Mouse (Mus musculus) MEL (cell line): ENCODE results near the gene Wdfy3. TPM values are rescaled to one million over a fixed set of nuclear protein-coding genes. Genes with fewer than 3 reads are reported as not detected.
A peak's percentile ranks its signal among the peaks of the same experiment; 100 is the strongest.

ENCODE experiments used
- DNase-seq: peaks from one replicate; pipeline ENCODE4 v3.0.0; 2011; ENCODE audit warnings: low read depth, low spot score
- H3K27ac ChIP-seq: 2 replicates; pipeline ENCODE4 v1.5.1; 2012; ENCODE audit warnings: low read depth, mild to moderate bottlenecking, control low read depth, low read length, moderate library complexity; ENCODE audit not compliant: control insufficient read depth
- H3K27me3 ChIP-seq, 2 experiments: fragments of 150-350 bp in 1 of 2; sonication (generic) in 1 of 2; 2 replicates each; pipeline ENCODE4 v1.6.1; 2012; ENCODE audit warnings: low read length in 2 of 2, mild to moderate bottlenecking in 2 of 2, improper control_type of control experiment in 1 of 2, moderate library complexity in 1 of 2; ENCODE audit not compliant: insufficient read depth in 2 of 2, control insufficient read depth in 1 of 2
- H3K36me3 ChIP-seq, 2 experiments: 2 replicates each; pipeline ENCODE4 v1.6.1; 2012 to 2014; ENCODE audit warnings: low read length in 2 of 2, improper control_type of control experiment in 1 of 2, inconsistent platforms in 1 of 2, mild to moderate bottlenecking in 1 of 2; ENCODE audit not compliant: insufficient read depth in 2 of 2, control insufficient read depth in 1 of 2
- H3K4me1 ChIP-seq, 2 experiments: fragments of 150-350 bp in 1 of 2; sonication (generic) in 1 of 2; 2 replicates each; pipeline ENCODE4 v1.6.1; 2012; ENCODE audit warnings: low read length in 2 of 2, improper control_type of control experiment in 1 of 2, mild to moderate bottlenecking in 1 of 2; ENCODE audit not compliant: insufficient read depth in 2 of 2, control insufficient read depth in 1 of 2
- H3K4me3 ChIP-seq, 2 experiments: fragments of 150-350 bp in 1 of 2; sonication (generic) in 1 of 2; 2 replicates each; pipeline ENCODE4 v1.5.1; 2012; ENCODE audit warnings: low read depth in 2 of 2, low read length in 2 of 2, mild to moderate bottlenecking in 2 of 2, moderate library complexity in 2 of 2, control low read depth in 1 of 2, improper control_type of control experiment in 1 of 2; ENCODE audit not compliant: control insufficient read depth in 1 of 2, insufficient read depth in 1 of 2
- H3K79me2 ChIP-seq: 2 replicates; pipeline ENCODE4 v1.6.1; 2012; ENCODE audit warnings: mild to moderate bottlenecking, low read length, moderate library complexity; ENCODE audit not compliant: control insufficient read depth, poor library complexity, insufficient read depth
- H3K9ac ChIP-seq: 2 replicates; pipeline ENCODE4 v1.6.1; 2012; ENCODE audit warnings: low read depth, mild to moderate bottlenecking, control low read depth, low read length, moderate library complexity; ENCODE audit not compliant: control insufficient read depth, poor library complexity, severe bottlenecking
- H3K9me3 ChIP-seq: fragments of 150-350 bp; sonication (generic); replicated peaks from 2 replicates; pipeline ENCODE4 v1.6.1; 2012; ENCODE audit warnings: mild to moderate bottlenecking, low read length, improper control_type of control experiment, moderate library complexity; ENCODE audit not compliant: insufficient read depth
- BHLHE40 ChIP-seq: IDR thresholded peaks from 2 replicates; pipeline ENCODE4 v1.6.1; 2012; ENCODE audit warnings: low read depth, mild to moderate bottlenecking, inconsistent platforms, low read length, improper control_type of control experiment, borderline replicate concordance
- CHD1 ChIP-seq: IDR thresholded peaks from 2 replicates; pipeline ENCODE4 v1.6.1; 2012; ENCODE audit warnings: low read depth, mild to moderate bottlenecking, inconsistent platforms, low read length, improper control_type of control experiment
- GATA1 ChIP-seq: IDR thresholded peaks from 2 replicates; pipeline ENCODE4 v1.6.1; 2011; ENCODE audit warnings: low read depth, low read length, improper control_type of control experiment
- JUND ChIP-seq: IDR thresholded peaks from 2 replicates; pipeline ENCODE4 v1.6.1; 2011; ENCODE audit warnings: low read depth, mild to moderate bottlenecking, improper control_type of control experiment, low read length
- MAX ChIP-seq: IDR thresholded peaks from 2 replicates; pipeline ENCODE4 v1.6.1; 2011; ENCODE audit warnings: low read length, improper control_type of control experiment
- MAZ ChIP-seq: IDR thresholded peaks from 2 replicates; pipeline ENCODE4 v1.6.1; 2012; ENCODE audit warnings: low read depth, mild to moderate bottlenecking, inconsistent platforms, low read length, improper control_type of control experiment
- MXI1 ChIP-seq: IDR thresholded peaks from 2 replicates; pipeline ENCODE4 v1.6.1; 2011; ENCODE audit warnings: mild to moderate bottlenecking, low read depth, low read length, improper control_type of control experiment
- MYC ChIP-seq: IDR thresholded peaks from 2 replicates; pipeline ENCODE4 v1.6.1; 2011; ENCODE audit warnings: low read depth, mild to moderate bottlenecking, low read length, improper control_type of control experiment, moderate library complexity
- NELFE ChIP-seq: IDR thresholded peaks from 2 replicates; pipeline ENCODE4 v1.6.1; 2011; ENCODE audit warnings: low read depth, low read length, improper control_type of control experiment
- NRF1 ChIP-seq: IDR thresholded peaks from 2 replicates; pipeline ENCODE4 v1.6.1; 2014; ENCODE audit warnings: low read depth, mild to moderate bottlenecking, inconsistent platforms, low read length, improper control_type of control experiment, moderate library complexity; ENCODE audit not compliant: poor library complexity, insufficient read depth, severe bottlenecking
- POLR2A ChIP-seq, 2 experiments: IDR thresholded peaks; 2 replicates each; pipeline ENCODE4 v1.6.1; 2011 to 2012; ENCODE audit warnings: low read length in 2 of 2, mild to moderate bottlenecking in 2 of 2, control low read depth in 1 of 2, improper control_type of control experiment in 1 of 2, low read depth in 1 of 2, moderate library complexity in 1 of 2; ENCODE audit not compliant: control insufficient read depth in 1 of 2, insufficient read depth in 1 of 2, poor library complexity in 1 of 2
- POLR2AphosphoS5 ChIP-seq: IDR thresholded peaks from 2 replicates; pipeline ENCODE4 v1.6.1; 2012; ENCODE audit warnings: low read depth, borderline replicate concordance, mild to moderate bottlenecking, inconsistent platforms, low read length, moderate library complexity, mixed read lengths
- RAD21 ChIP-seq: IDR thresholded peaks from 2 replicates; pipeline ENCODE4 v1.6.1; 2011; ENCODE audit warnings: mild to moderate bottlenecking, low read depth, low read length, improper control_type of control experiment
- RCOR1 ChIP-seq: IDR thresholded peaks from 2 replicates; pipeline ENCODE4 v1.6.1; 2012; ENCODE audit warnings: low read depth, mild to moderate bottlenecking, inconsistent platforms, low read length, improper control_type of control experiment
- SMC3 ChIP-seq: IDR thresholded peaks from 2 replicates; pipeline ENCODE4 v1.6.1; 2011; ENCODE audit warnings: low read depth, low read length, improper control_type of control experiment
- polyA plus RNA-seq, 2 experiments: library from polyadenylated mRNA; stranded (reverse) in 1 of 2; unstranded in 1 of 2; fragments of >175 nt in 1 of 2; fragments of >200 nt in 1 of 2; gene quantifications; 2 replicates each; pipeline versions ENCODE4 v1.2.1 to v1.2.4; 2012; ENCODE audit warnings: low replicate concordance in 2 of 2, low read depth in 1 of 2; ENCODE audit not compliant: insufficient read length in 2 of 2, insufficient read depth in 1 of 2, missing spikeins in 1 of 2
- total RNA-seq: library from RNA; depleted of rRNA; stranded (reverse); fragments of 300-350 nt; gene quantifications from 2 replicates; pipeline ENCODE4 v1.2.3, GENCODE M21; 2012

Wdfy3 gene
- total and polyA plus RNA-seq, 3 experiments = 10.0 to 21.3 (median 11.9) TPM

- no peak for TF ChIP-seq RAD21
- no peak for TF ChIP-seq SMC3
- no peak for TF ChIP-seq NELFE
- no peak for TF ChIP-seq JUND
- peak; percentile 66 for TF ChIP-seq MAX
- TF ChIP-seq POLR2A (IDR thresholded peaks at IDR 0.05; ENCODE audit: control insufficient read depth in 1 of 2, insufficient read depth in 1 of 2, low read depth in 1 of 2, low read length in 2 of 2, poor library complexity in 1 of 2) = peak in 1 of 2 experiments; percentile 19; a peak in 1 of 4 replicates
- TF ChIP-seq POLR2AphosphoS5 = no peak
- TF ChIP-seq MYC = no peak
- 0 out of 2 replicates have a peak, but pooled peaks have one; percentile 47 for TF ChIP-seq MXI1
- no peak for TF ChIP-seq NRF1
- no peak for TF ChIP-seq BHLHE40
- TF ChIP-seq RCOR1 = no peak
- no peak for TF ChIP-seq CHD1
- no peak for TF ChIP-seq MAZ
- Histone ChIP-seq H3K9ac (peak overlapping the region; percentile 58), H3K4me3 (peak overlapping the region; percentile 56 to 64), H3K27ac (peak overlapping the region; percentile 8; the same call in 1 of the 2 replicates), H3K36me3 (peaks cover 0 to 10% of the 10 kb centered on the region in 2 experiments; a peak in 2 of 4 replicates), H3K27me3 (no peaks in the 10 kb centered on the region), H3K79me2 (no peaks in the 10 kb centered on the region; the same call in 1 of the 2 replicates), H3K4me1 (peaks cover 0 to 11% of the 10 kb centered on the region in 2 experiments; a peak in 2 of 4 replicates), H3K9me3 (no peaks in the 10 kb centered on the region)
- DNase-seq = peak; percentile 90
These were observed 243.2 kb downstream of the Wdfy3 start for GRCm38 (mm10) chr5:101826531-101826970.

- peaks cover 0 to 11% of the 10 kb centered on the region in 2 experiments; a peak in 2 of 4 replicates for H3K4me1 ChIP-seq
- H3K27me3 ChIP-seq = no peaks in the 10 kb centered on the region
- H3K79me2 ChIP-seq = no peaks in the 10 kb centered on the region; the same call in 1 of the 2 replicates
- no peak overlapping the region for H3K9ac ChIP-seq
- no peak for TF ChIP-seq RCOR1
- TF ChIP-seq GATA1 = peak; percentile 7; the same call in 1 of the 2 replicates
- H3K4me3 ChIP-seq = no peak overlapping the region
- H3K9me3 ChIP-seq = no peaks in the 10 kb centered on the region
- peak; percentile 52 for DNase-seq
- H3K36me3 ChIP-seq = peaks cover 0 to 10% of the 10 kb centered on the region in 2 experiments; a peak in 2 of 4 replicates
- no peak overlapping the region for H3K27ac ChIP-seq
These were observed 244.4 kb downstream of the Wdfy3 start for GRCm38 (mm10) chr5:101825111-101825911.
